Mouse (Mus musculus) kidney, adult 11 months (tissue): ENCODE measurements at regions not wholly inside any gene's neighbourhood (a gene's known extent, or its start where the extent isn't known, plus 50 kb on each side); places are given as distances from the start of the nearest gene placed in this dataset.

ENCODE experiments used
- DNase-seq: peaks from one replicate; pipeline ENCODE4 v3.0.0; 2022

DNA sequence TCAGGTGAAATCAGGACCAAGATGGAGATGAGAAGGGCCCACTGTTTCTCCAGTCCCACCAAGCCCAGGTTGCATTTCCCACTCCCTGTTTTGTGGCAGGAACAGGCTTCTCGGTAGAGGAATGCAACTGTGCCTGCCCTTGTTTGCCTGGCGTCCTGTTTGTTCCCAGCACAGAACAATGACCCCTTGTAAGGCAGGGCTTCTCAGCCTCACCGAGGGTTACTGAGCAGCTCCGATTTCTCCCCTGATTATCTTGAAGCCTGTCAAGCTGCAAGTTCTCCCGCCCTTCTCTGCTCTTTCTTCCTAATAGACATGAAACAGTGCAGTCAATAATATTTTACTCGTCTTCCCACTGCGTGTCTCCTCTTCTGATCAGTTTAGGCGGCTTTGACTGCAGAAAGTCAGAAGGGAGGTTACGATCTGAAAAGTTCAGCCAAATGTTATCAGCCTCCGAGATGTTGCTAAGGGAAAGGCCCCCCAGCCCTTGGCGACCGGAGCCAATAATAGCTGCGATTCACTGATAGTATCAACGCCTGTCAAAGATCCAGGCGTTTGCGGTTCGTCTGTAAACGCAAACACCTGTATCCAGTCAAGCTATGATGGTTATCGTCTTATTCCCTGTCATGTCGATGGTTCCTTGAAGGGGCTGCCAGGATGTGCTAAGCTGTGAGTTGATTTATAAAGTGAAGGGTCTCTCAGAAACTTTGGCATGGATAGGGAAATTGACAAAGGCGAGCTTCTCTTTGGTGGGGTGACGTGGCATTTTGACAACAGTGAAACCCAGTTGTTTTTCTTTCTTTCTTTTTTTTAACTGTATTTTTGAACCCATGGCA, 287.7 kb upstream of the Zfp507 start:
- DNase-seq, result no peak

DNA sequence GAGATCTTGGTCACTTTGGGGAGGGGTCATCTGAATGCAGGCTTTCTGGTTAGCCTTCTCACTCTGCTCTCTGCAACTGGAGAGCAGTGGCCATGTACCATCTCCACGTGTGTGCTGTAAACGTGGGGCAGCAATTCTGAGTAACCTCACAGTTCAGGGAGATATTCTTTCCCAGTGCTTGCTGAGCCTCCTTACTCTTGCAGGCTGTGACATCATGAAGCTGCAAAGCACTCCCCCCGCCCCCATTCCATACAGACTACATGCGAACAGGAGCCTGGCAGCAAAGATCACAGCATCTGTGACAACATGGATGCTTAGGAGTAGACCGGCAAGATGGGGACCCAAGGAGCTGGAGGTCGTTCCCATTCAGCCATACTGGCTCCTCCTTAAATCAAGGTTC, 284.8 kb upstream of the Zfp507 start:
- DNase-seq, result no peak

DNA sequence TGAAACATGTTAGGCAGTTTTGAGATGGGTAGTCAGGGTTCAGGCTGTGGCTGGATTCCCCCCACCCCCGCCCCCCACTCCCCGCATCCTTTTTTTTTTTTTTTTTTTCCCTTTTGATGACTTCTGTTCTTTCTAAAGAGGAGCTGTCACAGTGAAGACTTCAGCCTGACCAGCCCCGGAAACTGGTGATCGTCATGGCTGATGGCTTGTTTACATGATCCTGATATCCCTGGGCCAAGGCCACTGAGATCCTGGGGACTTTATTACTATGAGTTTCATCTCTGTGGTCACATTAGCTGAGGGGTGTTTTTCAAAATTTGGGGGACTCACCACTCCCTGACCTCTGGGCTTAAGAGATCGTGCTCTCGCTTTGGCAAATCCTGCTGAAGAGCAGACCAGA, 275.9 kb upstream of the Zfp507 start:
- no peak for DNase-seq

DNA sequence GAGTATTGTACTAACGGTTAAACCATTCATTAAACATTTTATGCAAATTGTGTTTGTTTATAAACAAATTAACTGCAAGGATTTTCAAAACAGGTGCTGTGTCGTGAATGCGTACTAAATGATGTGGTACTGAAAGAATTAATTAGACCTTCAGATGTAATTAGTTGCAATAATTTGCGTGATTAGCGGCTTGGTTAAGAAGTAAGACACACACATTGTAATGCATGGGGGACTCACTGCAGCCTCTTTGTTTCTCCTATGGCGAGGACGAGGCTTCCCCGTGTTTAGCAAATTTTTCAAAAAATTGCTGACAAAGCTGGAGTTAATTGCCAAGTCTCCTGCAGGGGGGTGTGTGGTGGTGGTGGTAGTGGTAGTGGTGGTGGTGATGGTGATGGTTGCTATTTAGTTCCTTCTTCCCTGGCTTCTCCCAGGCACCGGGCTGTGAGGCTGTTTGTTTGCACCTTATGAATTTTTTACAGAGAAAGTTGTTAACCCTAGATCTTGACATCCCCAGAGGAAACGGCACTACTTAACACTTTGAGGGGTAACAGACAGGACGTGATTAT, 275.4 kb upstream of the Zfp507 start:
- no peak for DNase-seq

DNA sequence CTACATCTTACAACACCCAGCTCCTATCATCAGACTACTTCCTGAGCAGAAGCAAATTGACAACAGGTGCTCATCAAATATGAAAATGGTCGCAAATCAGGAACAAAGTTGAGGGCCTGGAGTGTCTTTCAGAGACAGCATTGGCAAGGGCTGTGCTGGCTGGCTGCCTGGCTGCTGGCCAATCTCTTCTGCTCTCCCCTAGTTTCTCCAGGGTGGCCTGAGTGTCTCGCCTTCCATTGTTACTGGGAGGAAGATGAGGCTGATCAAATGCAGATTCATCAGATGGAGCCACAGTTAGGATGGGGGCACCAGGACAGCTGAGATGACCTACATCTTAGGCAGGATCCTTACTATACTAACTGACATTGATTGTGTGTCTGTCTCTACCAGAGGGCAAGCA, 274.5 kb upstream of the Zfp507 start:
- DNase-seq, result no peak

DNA sequence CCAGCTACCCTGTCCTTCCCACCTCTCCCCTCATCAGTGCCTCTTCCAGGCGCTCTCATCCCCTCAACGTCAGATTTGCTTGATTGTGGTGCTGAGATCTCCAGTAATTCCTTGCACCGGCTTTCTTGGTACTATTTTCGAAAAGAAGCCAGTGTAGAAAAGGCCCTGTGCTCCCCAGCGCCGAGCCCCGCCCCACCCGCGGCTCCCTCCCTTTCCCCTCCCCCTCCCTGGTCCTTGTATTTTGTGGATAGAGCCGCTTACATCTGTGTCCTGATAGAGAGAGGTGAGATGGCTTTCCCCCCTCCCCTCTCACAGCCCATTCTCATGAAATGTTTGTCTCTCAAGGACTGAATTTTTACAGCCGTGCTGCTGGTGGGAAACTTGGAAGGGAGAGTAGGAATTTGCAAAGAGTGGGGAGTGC, 273.2 kb upstream of the Zfp507 start:
- no peak for DNase-seq

DNA sequence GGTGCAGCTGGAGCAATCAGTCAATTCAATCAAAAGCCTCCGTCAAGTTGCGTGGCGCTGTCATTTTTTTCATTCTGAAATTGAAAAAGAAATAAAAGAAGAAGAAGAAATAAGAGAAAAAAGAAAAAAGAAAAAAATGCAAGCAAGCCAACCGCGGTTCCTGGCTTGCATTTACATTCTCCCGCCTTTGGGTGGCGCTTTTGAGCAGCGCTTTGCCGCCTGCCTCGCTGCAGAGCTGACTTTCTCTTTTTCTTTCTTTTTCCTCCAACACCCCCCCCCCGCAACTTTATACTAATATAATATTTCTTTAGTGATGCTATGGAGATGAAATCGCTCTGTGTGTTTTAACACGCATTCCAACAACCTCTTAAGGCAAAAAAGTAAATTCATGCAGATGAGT, 269.0 kb upstream of the Zfp507 start:
- no peak for DNase-seq

DNA sequence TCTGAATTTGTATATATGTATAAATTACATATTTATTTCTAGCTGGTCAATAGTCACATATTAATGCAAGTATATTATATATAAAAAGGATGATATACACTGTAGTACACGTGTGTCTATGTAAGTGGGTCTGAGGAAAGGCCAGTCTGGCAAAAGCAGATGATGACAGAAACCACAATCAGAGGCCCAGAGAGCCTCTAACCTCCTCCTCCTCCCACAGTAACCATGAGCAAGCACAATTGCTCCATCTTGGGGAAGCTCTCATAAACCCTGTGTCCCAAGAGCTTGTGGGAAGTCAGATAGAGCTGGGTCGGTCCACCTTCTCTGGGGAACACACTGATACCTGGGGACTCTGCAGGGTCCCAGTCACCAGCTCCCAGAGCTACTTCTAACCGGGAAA, 263.9 kb upstream of the Zfp507 start:
- DNase-seq, result no peak

DNA sequence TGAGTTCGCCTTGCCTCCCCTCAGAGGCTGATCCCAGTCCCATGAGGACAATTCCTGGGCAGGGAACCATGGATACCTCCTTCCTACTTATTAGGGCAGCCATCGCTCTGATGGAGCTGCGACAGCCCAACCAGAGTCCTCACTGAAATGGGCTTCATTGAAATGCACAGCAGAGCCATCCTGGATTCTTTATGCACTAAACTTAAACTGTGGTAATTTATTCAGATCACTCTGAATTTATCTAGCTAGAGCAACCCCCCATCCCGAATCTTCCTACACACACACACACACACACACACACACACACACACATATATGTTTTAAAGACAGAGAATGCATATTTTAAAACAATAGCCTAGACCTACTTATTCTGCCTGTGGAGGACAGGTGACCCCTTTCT, 258.9 kb upstream of the Zfp507 start:
- DNase-seq, result no peak

DNA sequence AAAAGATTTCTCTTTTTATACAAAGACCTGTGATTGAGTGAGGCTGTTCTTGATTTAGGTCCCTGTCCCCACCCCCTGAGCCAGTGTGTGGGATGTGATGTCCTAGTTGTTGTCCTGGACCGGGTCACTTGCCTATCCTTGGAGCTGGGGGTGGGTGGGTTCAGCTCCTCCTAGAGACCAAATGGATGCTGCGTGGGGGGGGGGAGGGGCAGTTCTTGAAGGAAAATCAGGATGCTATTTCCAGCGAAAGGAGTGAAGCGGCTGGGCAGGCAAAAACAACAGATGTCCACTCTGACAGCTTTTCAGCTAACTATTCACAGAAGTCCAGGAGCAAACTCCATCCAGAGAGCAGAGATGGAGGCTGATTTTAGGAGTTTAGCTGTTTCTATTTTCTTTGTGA, 257.6 kb upstream of the Zfp507 start:
- DNase-seq, result no peak

DNA sequence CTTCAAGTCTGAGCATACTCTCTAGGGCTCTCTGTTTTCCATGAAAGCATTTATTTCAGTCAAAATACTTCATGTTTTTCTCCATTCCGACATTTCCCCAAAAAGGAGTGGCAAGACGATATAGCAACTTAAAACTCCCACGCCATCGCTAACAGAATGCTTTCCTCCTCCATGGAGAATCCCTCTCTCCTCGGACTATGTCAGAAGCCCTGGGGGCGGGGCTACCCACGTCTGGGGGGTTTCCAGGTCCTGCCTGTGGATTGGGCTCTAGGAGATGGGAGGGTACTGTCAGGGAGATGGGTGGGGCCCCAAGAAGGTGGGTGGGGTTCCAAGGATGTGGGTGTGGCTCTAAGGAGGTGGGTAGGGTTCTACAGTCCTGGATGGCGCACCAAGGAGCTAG, 243.2 kb upstream of the Zfp507 start:
- no peak for DNase-seq

DNA sequence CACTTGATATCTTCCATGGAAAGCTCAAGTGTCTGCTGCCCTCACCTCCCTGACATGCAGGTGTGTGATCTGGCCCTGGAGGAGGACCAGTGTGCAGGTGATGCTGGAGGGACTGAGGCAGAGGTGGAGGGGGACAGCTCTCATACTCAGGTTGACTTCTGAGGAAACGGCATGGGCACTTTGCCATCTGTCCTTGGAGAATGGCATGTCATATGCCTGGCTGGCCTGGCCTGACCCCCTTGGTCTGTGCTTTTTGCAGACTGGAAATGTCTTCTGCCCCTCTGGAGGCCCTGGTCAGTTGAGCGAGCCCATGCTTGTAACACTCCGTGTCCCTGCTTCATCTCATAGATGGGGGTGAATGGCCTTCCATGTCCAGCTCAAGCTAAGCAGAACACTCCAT, 229.1 kb upstream of the Zfp507 start:
- no peak for DNase-seq

DNA sequence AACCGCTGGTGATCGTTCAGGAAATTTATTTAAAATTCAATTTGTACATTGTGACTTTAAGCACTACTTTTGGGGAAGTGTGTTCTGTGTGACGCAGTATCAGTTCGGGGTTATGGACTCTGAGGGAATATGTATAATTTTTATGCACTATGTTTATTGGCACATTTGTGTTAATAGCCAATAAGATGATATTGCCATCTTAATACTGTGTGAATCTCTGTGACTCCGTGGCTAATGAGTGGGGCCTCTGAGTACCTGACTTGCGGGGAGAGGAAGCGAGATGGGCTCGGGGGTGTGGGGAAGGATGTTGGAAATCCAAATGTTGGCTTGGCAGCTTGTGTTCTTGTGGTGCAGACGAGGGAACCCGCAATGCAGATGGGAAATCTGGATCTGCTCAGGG, 220.2 kb upstream of the Zfp507 start:
- DNase-seq, result no peak

DNA sequence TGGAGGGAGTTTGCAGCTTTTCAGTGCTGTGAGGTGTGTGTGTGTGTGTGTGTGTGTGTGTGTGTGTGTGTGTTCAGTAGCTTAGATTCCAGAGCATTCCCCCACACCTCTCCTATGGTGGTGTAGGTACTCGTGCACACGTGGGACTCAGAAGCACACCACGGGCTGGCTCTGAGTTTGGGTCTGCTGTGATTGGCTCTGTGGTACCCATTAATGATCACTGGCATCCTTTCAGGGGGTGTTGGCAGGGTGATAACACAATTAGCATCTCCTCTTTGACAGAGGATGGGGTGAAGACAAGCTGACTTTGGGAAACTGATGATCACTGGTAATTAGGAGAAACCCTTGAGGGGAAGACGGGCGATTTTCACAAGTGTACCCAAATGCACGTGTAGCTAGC, 219.7 kb upstream of the Zfp507 start:
- DNase-seq, result no peak

DNA sequence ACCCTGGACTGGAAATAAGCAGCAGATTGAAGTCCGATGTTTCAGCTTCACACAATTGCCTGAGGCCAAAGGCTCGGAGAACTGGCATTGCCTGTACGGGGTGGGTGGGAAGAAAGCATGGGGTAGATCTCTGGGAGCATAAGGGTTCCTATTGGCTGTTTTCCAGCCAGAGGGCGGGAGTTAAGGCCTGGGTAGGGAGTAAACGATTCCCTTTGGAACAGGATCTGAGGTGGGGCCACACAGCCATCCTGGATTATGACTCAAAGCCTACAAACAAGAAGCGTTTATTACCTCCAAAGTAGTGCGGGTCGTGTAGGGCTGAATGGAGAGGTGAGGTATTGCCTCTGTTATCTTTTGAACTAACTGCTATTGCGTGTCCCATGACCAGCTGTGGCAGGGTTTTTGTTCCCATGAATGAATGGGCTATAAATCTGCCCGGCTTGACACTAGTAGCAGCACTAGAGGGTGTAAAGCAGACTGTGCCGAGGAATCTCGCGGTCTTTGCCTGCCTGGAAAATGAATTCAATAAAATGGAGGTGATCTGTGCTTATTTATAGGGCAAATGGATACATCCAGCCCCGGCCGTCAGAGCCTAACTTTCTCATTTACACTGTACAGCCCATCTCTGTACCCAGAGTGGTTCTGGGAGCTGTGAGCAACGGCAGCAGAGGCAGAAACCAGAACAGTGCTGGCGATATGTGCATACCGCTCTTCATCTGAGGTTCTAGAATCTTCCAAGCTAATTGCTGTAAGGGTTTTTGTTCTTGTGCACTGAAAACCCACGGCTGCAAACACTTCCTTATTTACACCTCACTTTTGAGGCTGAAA, 214.3 kb upstream of the Zfp507 start:
- no peak for DNase-seq

DNA sequence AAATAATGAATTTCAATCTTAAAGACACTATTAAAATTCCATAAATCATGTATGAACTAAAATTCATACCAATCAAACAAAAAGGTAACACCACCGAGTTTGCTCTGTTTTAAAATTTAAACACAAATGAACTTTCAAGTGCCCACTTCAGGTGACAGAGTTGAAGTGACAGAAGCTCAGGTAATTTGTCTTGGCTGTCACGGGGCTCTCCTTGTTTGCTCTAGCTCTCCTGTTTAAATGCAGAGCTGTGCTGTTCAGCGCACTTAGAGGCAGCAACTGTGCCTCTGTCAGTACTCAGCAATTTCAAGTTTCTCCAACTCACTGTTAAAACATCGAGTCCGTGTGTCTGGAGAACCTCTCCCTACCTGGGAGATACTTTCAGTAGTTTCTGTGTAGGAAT, 193.8 kb upstream of the Zfp507 start:
- no peak for DNase-seq

DNA sequence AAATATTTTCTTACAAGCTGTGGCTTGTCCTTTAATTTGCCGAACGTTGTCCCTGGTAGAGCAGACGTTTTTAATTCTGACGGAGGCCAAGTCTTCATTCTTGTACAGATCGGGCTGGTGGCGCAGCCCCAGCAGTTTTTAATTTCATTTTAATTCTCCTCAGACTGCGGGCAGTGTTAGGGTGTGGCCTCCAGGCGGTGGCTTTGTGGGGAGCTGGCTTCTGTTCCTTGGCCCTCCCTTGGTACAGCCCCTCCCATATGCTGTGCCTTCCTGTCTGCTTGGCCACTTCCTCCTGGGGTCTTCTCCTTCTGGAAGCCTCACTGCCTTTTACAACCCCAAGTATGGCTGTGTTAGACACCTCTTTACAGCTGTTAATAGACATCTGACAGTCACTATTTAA, 189.7 kb upstream of the Zfp507 start:
- no peak for DNase-seq

DNA sequence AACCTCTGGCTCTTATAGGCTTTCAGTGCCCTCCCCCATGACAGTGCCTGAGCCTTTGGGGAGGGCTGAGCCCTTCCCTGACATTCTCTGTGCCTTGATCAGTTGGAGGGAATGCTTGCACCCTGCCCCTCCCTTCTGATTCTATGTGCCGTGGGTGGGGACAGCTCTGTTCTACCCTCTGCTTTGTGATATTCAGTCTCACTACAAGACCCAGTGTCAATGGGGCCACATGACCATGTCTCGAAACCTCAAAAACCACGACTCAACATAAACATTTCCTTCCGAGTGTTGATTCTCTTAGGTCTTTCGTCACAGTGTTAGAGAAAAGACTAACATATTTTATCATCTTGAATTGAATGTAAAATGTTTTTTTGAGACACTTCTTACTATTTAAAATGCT, 188.3 kb upstream of the Zfp507 start:
- no peak for DNase-seq

DNA sequence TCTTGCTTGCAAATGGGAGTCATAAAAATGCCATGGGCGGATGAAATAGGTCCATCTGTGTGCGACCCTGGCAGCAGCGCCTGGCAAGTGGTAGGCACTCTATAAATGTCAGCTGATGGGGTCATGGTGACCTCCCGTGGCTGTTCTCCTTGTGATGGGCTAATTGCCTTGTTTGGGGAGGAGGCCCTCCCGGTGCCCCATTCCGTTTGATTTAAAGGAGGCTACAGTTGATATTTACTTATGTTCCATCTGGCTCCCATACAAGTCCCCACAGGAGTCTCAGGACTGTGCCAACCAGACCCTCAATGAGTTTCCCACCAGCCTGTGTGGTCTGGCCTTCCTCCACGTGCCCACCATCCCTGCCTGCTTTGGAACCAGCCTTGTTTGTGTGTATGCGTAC, 186.7 kb upstream of the Zfp507 start:
- DNase-seq, result no peak

DNA sequence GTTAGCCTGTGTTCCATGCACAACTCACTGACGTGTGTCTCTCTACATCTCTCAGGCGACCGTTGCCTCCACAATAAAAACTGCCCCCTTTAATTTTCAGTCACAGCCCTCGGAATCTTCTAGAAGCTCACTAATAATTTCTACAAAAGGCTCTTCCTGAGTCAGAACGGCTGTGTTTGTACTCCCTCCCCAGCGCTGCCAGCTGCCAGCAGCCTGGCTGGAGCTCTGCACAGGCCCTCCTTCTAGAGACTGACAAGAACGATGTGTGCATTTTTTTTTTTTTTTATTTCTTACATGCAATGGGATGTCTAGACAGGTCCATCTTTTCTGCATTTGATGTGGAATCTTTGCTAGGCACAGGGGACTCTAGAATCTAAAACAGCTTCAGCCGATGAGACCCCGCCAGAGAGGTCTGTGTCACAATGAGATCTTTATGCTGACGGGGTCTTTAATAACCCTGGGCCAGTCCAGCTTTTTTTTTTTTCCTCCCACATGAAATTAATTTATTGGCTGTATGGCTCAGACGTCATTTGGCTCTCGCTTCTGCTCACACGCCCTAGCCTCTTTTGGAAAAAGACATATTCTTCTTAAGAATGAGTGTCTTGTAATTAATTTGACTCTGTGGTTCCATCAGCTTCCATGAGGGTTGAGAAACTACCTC, 185.8 kb upstream of the Zfp507 start:
- no peak for DNase-seq

DNA sequence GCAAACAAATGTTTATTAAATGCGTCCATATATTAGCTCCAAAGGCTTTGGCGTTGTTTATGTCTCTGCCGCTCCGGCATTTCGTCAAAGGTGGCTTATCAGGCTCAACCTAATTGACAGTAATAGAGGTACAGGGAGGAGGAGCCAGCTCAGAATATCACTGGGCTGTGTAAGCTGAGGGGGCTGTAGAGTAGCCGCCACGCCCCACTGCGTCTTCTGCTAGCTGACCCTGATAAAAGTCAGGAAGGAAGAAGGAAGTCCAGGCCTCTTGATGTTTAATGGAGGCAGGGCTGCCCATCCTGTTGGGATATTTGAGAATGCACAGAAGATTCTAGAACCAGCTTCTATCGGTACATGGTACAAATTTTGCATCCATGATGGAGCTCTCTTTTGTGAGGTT, 175.2 kb upstream of the Zfp507 start:
- DNase-seq, result no peak

DNA sequence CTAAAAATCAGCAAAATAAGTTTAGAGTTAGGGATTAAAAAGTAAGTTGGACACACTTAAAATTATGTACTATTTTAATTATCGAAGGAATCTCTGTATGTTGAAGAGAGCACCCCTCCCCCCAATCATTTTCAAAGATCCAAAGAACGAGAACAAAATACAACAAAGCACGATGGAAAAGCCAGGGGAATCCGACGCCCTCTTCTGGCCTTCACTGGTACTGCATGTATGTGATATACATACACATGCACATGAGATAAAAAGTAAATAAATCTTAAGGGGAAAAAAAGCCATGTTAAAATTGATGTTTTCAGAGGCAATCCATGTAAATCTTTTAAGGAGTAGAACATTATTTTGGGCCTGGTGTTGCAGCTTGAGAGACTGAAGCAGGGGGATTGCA, 155.9 kb upstream of the Zfp507 start:
- no peak for DNase-seq

DNA sequence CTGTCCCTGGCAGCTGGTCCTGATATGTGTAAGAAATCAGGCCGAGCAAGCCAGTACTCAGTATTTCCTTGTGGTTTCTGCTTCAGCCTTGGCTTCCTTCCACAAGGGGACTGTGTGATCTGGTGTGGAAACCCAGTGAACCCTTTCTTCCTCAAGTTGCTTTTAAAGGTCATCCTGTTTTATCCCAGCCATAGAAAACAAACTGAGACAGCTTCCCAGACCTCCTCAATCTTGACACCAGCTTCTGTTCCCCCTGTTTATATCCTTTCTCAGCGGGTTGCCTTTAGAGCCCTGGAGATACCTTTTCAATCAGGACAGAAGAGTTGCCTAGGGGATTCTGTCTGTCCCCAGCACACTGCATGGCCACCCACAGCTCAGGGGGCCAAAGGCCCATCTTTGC, 155.2 kb upstream of the Zfp507 start:
- no peak for DNase-seq

DNA sequence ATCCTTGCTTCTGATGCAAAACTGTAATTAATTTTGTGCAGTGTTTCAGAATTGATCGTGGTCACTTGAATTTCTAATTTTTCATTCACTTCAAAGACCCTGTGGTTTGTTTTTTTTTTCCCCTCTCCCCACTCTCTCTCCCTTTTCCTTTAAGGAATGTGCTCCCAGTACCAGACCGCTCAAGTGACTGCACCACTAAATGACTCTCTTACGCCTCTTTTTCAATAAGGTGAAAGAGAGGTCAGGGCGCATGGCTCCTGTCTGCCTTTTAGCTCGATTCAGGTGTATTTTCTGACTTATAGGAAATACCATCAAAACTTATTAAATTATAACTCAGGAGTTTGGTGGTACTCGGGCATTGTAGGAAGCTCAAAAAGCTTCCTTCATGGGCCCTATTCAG, 146.0 kb upstream of the Zfp507 start:
- no peak for DNase-seq
